Mouse (Mus musculus) liver, adult 2 months (tissue): ENCODE measurements at regions not wholly inside any gene's neighbourhood (a gene's known extent, or its start where the extent isn't known, plus 50 kb on each side); places are given as distances from the start of the nearest gene placed in this dataset.

Experiments
- CTCF ChIP-seq: fragments of 200-500 bp; IDR thresholded peaks from 2 replicates; pipeline ENCODE4 v1.5.1; 2011; ENCODE audit warnings: low read depth, low read length, control low read depth
- POLR2A ChIP-seq: fragments of 200-500 bp; IDR thresholded peaks from 2 replicates; pipeline ENCODE4 v1.6.1; 2011; ENCODE audit warnings: low read length, control low read depth; ENCODE audit not compliant: insufficient read depth; ENCODE audit errors: extremely low read depth

DNA sequence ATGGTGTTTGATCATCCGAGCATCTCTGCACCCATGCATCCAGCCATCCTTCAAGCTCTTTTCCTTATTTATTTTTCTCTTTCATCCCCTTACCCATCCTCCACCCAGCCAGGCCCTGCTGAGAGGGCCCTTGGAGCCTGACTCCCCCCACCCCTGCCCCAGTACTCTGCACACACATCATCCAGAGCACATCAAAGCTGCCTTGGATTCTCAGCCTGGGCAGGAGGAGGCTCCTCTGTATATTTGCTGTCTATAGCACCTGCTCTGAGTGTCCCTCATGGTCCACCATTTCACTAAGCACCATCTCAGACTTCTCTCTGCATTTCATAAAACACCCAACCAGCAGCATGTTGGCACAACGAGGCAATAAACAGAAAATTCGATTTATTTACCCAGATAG, 101.9 kb downstream of the Mn1 start:
- no peak for TF ChIP-seq CTCF
- TF ChIP-seq POLR2A: no peak
